Mouse (Mus musculus): ENCODE results near the gene Igsf3.
A peak's percentile ranks its signal among the peaks of the same experiment; 100 is the strongest.

Gene Igsf3

GRCm38 (mm10) chr3:101377256-101378024 is 557 bp downstream of the Igsf3 start:
- no peak for DNase-seq

- DNase-seq = peak; percentile 33 to 46
Observed at GRCm38 (mm10) chr3:101378102-101378501, 1.2 kb downstream of the Igsf3 start.

- DNase-seq = peak in 1 of 2 experiments; percentile 54
Observed at GRCm38 (mm10) chr3:101379789-101380188, 2.9 kb downstream of the Igsf3 start.

- no peak for DNase-seq
Observed at GRCm38 (mm10) chr3:101381691-101382090, 4.8 kb downstream of the Igsf3 start.

- DNase-seq = no peak
Observed at GRCm38 (mm10) chr3:101382751-101383150, 5.9 kb downstream of the Igsf3 start.

- peak in 1 of 2 experiments; percentile 53 for DNase-seq
Observed at GRCm38 (mm10) chr3:101386430-101387016, 9.6 kb downstream of the Igsf3 start.

GRCm38 (mm10) chr3:101387849-101388248 is 11.0 kb downstream of the Igsf3 start:
- DNase-seq = no peak

- no peak for DNase-seq
Observed at GRCm38 (mm10) chr3:101389566-101389965, 12.7 kb downstream of the Igsf3 start.

GRCm38 (mm10) chr3:101390472-101390871 is 13.6 kb downstream of the Igsf3 start:
- DNase-seq = no peak

GRCm38 (mm10) chr3:101391991-101392390 is 15.1 kb downstream of the Igsf3 start:
- DNase-seq = no peak

GRCm38 (mm10) chr3:101393103-101393644 is 16.3 kb downstream of the Igsf3 start:
- no peak for DNase-seq

GRCm38 (mm10) chr3:101393659-101394539 is 17.0 kb downstream of the Igsf3 start:
- DNase-seq = peak in 1 of 2 experiments; percentile 47

GRCm38 (mm10) chr3:101395341-101395740 is 18.5 kb downstream of the Igsf3 start:
- no peak for DNase-seq

- DNase-seq = no peak
Observed at GRCm38 (mm10) chr3:101396061-101396460, 19.2 kb downstream of the Igsf3 start.

GRCm38 (mm10) chr3:101396726-101397263 is 19.9 kb downstream of the Igsf3 start:
- DNase-seq = no peak

GRCm38 (mm10) chr3:101397422-101397821 is 20.5 kb downstream of the Igsf3 start:
- DNase-seq = no peak

GRCm38 (mm10) chr3:101398071-101398786 is 21.3 kb downstream of the Igsf3 start:
- no peak for DNase-seq

GRCm38 (mm10) chr3:101398877-101399276 is 22.0 kb downstream of the Igsf3 start:
- no peak for DNase-seq

GRCm38 (mm10) chr3:101401501-101401900 is 24.6 kb downstream of the Igsf3 start:
- no peak for DNase-seq

- peak in 1 of 2 experiments; percentile 57 for DNase-seq
Observed at GRCm38 (mm10) chr3:101404620-101405415, 27.9 kb downstream of the Igsf3 start.

GRCm38 (mm10) chr3:101405495-101405894 is 28.6 kb downstream of the Igsf3 start:
- peak; percentile 59 to 73 for DNase-seq
